Mouse (Mus musculus) heart, adult 9 months (tissue): Measurements from ENCODE around the gene C5ar2.

Experiments used
- DNase-seq, 2 experiments: peaks; one replicate each; pipeline ENCODE4 v3.0.0; 2022; ENCODE audit warnings: low spot score in 2 of 2

C5ar2 gene

DNA sequence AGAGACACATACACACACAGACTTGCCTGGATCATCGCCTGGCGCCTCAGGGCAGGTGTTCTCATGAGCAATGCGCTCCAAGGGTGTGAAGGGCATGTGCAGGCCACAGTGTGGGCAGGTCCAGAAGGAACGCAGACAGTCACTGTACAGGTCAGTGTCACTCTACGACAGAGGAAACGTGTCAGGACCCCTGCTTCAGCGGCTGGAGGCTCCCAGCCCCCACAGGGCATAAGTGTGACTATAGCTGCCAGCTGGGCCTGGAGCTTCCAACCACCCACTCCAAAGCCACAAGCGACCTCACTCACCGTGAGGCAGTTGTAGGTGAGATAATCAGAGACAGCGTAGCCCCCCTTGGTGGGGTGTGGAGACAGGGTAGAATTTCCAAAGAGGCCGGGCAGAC, 45.4 kb downstream of the C5ar2 start:
- no peak for DNase-seq

DNA sequence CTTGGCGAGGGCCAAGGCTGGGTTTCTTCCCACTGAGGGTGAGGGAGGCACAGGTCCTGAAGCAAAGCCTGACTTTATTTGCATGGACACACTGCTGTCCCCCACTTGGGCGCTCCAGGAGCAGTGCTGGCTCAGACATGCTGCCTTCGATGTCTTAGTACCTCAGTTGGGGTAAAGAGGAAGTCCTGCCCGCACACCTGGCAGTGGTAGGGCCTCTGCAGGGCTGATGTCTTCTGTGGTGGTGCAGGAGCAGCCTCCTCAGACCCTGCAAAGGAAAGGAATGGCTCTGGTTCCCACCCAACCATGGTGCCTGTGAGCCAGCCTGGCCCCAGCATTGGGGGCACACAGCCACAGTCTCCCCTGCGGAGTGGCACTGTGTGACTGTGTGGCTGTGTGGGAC, 46.8 kb downstream of the C5ar2 start:
- no peak for DNase-seq

- no peak for DNase-seq
Observed at GRCm38 (mm10) chr7:16196616-16197015, 47.3 kb downstream of the C5ar2 start.

DNA sequence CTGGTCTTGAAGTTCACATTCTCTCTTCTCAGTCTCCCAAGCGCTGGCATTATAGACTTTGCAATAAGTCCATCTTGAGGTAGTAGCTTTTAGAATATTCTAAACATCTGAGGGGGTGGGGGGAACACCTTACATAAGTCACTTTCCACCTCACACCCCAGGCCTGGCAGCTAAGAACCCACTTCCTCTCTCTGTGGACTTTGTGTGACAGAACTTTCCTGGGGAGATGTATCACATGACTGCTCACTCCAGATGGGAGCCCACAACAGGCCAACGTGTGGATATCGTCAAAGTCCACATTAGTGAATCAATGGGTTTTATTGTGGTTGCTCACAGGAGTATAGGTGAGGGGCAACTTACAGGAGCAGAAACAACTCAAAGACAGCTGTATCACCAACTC, 50.3 kb downstream of the C5ar2 start:
- DNase-seq = no peak

GRCm38 (mm10) chr7:16192315-16192714, 51.6 kb downstream of the C5ar2 start:
- DNase-seq = peak; percentile 65 to 67

DNA sequence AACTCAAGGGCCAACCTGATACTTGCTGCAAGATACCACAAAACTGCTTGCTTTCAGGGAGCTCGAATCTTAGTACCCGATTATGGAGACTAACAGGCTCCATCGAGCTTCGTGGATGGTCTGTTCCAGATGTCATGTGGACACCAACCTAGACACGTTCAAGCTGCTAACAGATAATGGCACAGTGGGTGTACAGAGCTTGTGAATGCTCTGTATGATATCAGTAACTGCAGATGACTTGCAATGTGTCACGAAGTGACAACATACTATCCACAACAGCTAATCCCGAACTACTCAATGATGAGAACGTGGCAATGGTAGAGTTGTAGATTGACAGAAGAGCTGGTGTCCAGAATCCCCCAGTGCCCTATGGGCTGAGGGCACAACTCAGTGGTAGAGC, 56.5 kb downstream of the C5ar2 start:
- no peak for DNase-seq
